Mouse (Mus musculus) c-Kit-positive CD71-positive TER-119-negative erythroid progenitor cells, embryonic 14.5 days (primary cell): ENCODE results near the gene Mief1.

Source experiments
- DNase-seq: peaks from one replicate; pipeline ENCODE4 v3.0.0-alpha.2; 2013; ENCODE audit warnings: low read depth

Gene Mief1

GRCm38 (mm10) chr15:80233733-80234509 is at the start of gene Mief1:
Gene Mief1 (plus strand): TSS chr15:80234018.
- DNase-seq: peak; percentile 97

GRCm38 (mm10) chr15:80188927-80189326 is 44.9 kb upstream of the Mief1 start:
- no peak for DNase-seq

GRCm38 (mm10) chr15:80190075-80190474 is 43.7 kb upstream of the Mief1 start:
- no peak for DNase-seq

GRCm38 (mm10) chr15:80191585-80192245 is 42.1 kb upstream of the Mief1 start:
- no peak for DNase-seq

GRCm38 (mm10) chr15:80192246-80192585 is 41.6 kb upstream of the Mief1 start:
- no peak for DNase-seq

GRCm38 (mm10) chr15:80192847-80193246 is 41.0 kb upstream of the Mief1 start:
- DNase-seq: no peak

- DNase-seq: no peak
Measured at GRCm38 (mm10) chr15:80199556-80199955, 34.3 kb upstream of the Mief1 start.

GRCm38 (mm10) chr15:80202111-80202775 is 31.6 kb upstream of the Mief1 start:
- DNase-seq: no peak

GRCm38 (mm10) chr15:80203406-80203805 is 30.4 kb upstream of the Mief1 start:
- DNase-seq: peak; percentile 45

GRCm38 (mm10) chr15:80206057-80206565 is 27.7 kb upstream of the Mief1 start:
- no peak for DNase-seq

GRCm38 (mm10) chr15:80208446-80208845 is 25.4 kb upstream of the Mief1 start:
- DNase-seq: no peak

- DNase-seq: no peak
Measured at GRCm38 (mm10) chr15:80213688-80214087, 20.1 kb upstream of the Mief1 start.

GRCm38 (mm10) chr15:80215716-80216479 is 17.9 kb upstream of the Mief1 start:
- DNase-seq: no peak

GRCm38 (mm10) chr15:80216480-80216820 is 17.4 kb upstream of the Mief1 start:
- no peak for DNase-seq

- no peak for DNase-seq
Measured at GRCm38 (mm10) chr15:80217476-80217875, 16.3 kb upstream of the Mief1 start.

- DNase-seq: no peak
Measured at GRCm38 (mm10) chr15:80219211-80219610, 14.6 kb upstream of the Mief1 start.

- no peak for DNase-seq
Measured at GRCm38 (mm10) chr15:80219705-80220657, 13.8 kb upstream of the Mief1 start.

GRCm38 (mm10) chr15:80221031-80221430 is 12.8 kb upstream of the Mief1 start:
- DNase-seq: no peak

- DNase-seq: no peak
Measured at GRCm38 (mm10) chr15:80223751-80224150, 10.1 kb upstream of the Mief1 start.

GRCm38 (mm10) chr15:80225208-80225607 is 8.6 kb upstream of the Mief1 start:
- DNase-seq: peak; percentile 80

- DNase-seq: peak; percentile 70
Measured at GRCm38 (mm10) chr15:80225796-80226195, 8.0 kb upstream of the Mief1 start.
